Mouse (Mus musculus): ENCODE measurements around the gene Slc25a3. TPM values are rescaled to one million over a fixed set of nuclear protein-coding genes. Genes with fewer than 3 reads are reported as not detected.

Slc25a3 gene
- polyA plus RNA-seq, 1 experiment from 2014 or later: 344 TPM

- ATAC-seq: peak; percentile 99
- WGBS (ENCODE audit: insufficient replicate concordance): under 1% methylated on average over 74 of the region's 87 CpGs
- Histone ChIP-seq H3K4me2 (ENCODE audit: low read depth, low read length) (peak within 1 kb of the TSS; percentile 98), H3K9me3 (ENCODE audit: low read length) (no peaks in the 10 kb centered on the region), H3K36me3 (replicated peaks; ENCODE audit: insufficient read depth, low read length) (peaks cover 6% of the 10 kb centered on the region), H3K27ac (ENCODE audit: low read depth) (peak within 1 kb of the TSS; percentile 90), H3K9ac (replicated peaks) (peak within 1 kb of the TSS; percentile 94), H3K27me3 (ENCODE audit: insufficient read depth, low read length) (no peaks in the 10 kb centered on the region), H3K4me1 (ENCODE audit: insufficient read depth) (peaks cover 4% of the 10 kb centered on the region; the same call in 1 of the 2 replicates), H3K4me3 (ENCODE audit: low read depth, low read length) (peak within 1 kb of the TSS; percentile 98)
- TF ChIP-seq EP300 (IDR thresholded peaks at IDR 0.05; ENCODE audit: low read depth) (no peak), CTCF (IDR thresholded peaks at IDR 0.05; ENCODE audit: low read depth) (no peak)
- DNase-seq: peak; percentile 100
Measured at GRCm38 (mm10) chr10:91082550-91083392, 41.1 kb downstream of the Slc25a3 start, which contains the start of the genes Apaf1 and Ikbip. Gene Apaf1, minus strand, starts transcription at chr10:91082770. Gene Ikbip, plus strand, starts transcription at chr10:91082940.

GRCm38 (mm10) chr10:91081959-91082507, 41.8 kb downstream of the Slc25a3 start:
- H3K9ac ChIP-seq (replicated peaks): peak overlapping the region; percentile 94
- H3K9me3 ChIP-seq (ENCODE audit: low read length): no peaks in the 10 kb centered on the region
- ATAC-seq (peak; percentile 9), DNase-seq (no peak)
- peak overlapping the region; percentile 90 for H3K27ac ChIP-seq (ENCODE audit: low read depth)
- H3K36me3 ChIP-seq (replicated peaks; ENCODE audit: insufficient read depth, low read length): peaks cover 13% of the 10 kb centered on the region
- no peaks in the 10 kb centered on the region for H3K27me3 ChIP-seq (ENCODE audit: insufficient read depth, low read length)
- peak overlapping the region; percentile 88 for H3K4me2 ChIP-seq (ENCODE audit: low read depth, low read length)
- under 1% methylated on average over 27 of the region's 27 CpGs for WGBS (ENCODE audit: insufficient replicate concordance)
- TF ChIP-seq CTCF (IDR thresholded peaks at IDR 0.05; ENCODE audit: low read depth) (no peak), EP300 (IDR thresholded peaks at IDR 0.05; ENCODE audit: low read depth) (no peak)
- peak overlapping the region; percentile 98 for H3K4me3 ChIP-seq (ENCODE audit: low read depth, low read length)
- peaks cover 4% of the 10 kb centered on the region; the same call in 1 of the 2 replicates for H3K4me1 ChIP-seq (ENCODE audit: insufficient read depth)

- Histone ChIP-seq H3K27ac (ENCODE audit: low read depth) (no peak overlapping the region), H3K4me1 (ENCODE audit: insufficient read depth) (peaks cover 4% of the 10 kb centered on the region; the same call in 1 of the 2 replicates), H3K36me3 (replicated peaks; ENCODE audit: insufficient read depth, low read length) (peaks cover 27% of the 10 kb centered on the region), H3K9ac (replicated peaks) (no peak overlapping the region), H3K27me3 (ENCODE audit: insufficient read depth, low read length) (no peaks in the 10 kb centered on the region), H3K4me2 (ENCODE audit: low read depth, low read length) (peak overlapping the region; percentile 28), H3K9me3 (ENCODE audit: low read length) (no peaks in the 10 kb centered on the region), H3K4me3 (ENCODE audit: low read depth, low read length) (peak overlapping the region; percentile 3; the same call in 1 of the 2 replicates)
- DNase-seq: no peak
- ATAC-seq: no peak
- TF ChIP-seq EP300 (IDR thresholded peaks at IDR 0.05; ENCODE audit: low read depth) (no peak), CTCF (IDR thresholded peaks at IDR 0.05; ENCODE audit: low read depth) (no peak)
- WGBS (ENCODE audit: insufficient replicate concordance): 73% methylated on average over 5 of the region's 5 CpGs
Measured at GRCm38 (mm10) chr10:91080540-91080939, 43.3 kb downstream of the Slc25a3 start.

GRCm38 (mm10) chr10:91076667-91077066, 47.2 kb downstream of the Slc25a3 start:
- H3K4me1 ChIP-seq (ENCODE audit: insufficient read depth): no peaks in the 10 kb centered on the region
- DNase-seq (no peak), ATAC-seq (no peak)
- H3K9ac ChIP-seq (replicated peaks): no peak overlapping the region
- no peak overlapping the region for H3K4me3 ChIP-seq (ENCODE audit: low read depth, low read length)
- H3K4me2 ChIP-seq (ENCODE audit: low read depth, low read length): no peak overlapping the region
- no peaks in the 10 kb centered on the region for H3K9me3 ChIP-seq (ENCODE audit: low read length)
- TF ChIP-seq EP300 (IDR thresholded peaks at IDR 0.05; ENCODE audit: low read depth) (no peak), CTCF (IDR thresholded peaks at IDR 0.05; ENCODE audit: low read depth) (no peak)
- H3K27me3 ChIP-seq (ENCODE audit: insufficient read depth, low read length): no peaks in the 10 kb centered on the region
- 73% methylated on average over 2 of the region's 2 CpGs for WGBS (ENCODE audit: insufficient replicate concordance)
- no peak overlapping the region for H3K27ac ChIP-seq (ENCODE audit: low read depth)
- H3K36me3 ChIP-seq (replicated peaks; ENCODE audit: insufficient read depth, low read length): peaks cover 41% of the 10 kb centered on the region

- ATAC-seq (no peak), DNase-seq (no peak)
- H3K36me3 ChIP-seq (replicated peaks; ENCODE audit: insufficient read depth, low read length): peaks cover 46% of the 10 kb centered on the region
- H3K4me1 ChIP-seq (ENCODE audit: insufficient read depth): no peaks in the 10 kb centered on the region
- no peak overlapping the region for H3K27ac ChIP-seq (ENCODE audit: low read depth)
- no peak overlapping the region for H3K9ac ChIP-seq (replicated peaks)
- no peak overlapping the region for H3K4me3 ChIP-seq (ENCODE audit: low read depth, low read length)
- TF ChIP-seq EP300 (IDR thresholded peaks at IDR 0.05; ENCODE audit: low read depth) (no peak), CTCF (IDR thresholded peaks at IDR 0.05; ENCODE audit: low read depth) (no peak)
- no peaks in the 10 kb centered on the region for H3K27me3 ChIP-seq (ENCODE audit: insufficient read depth, low read length)
- no peak overlapping the region for H3K4me2 ChIP-seq (ENCODE audit: low read depth, low read length)
- 79% methylated on average over 3 of the region's 3 CpGs for WGBS (ENCODE audit: insufficient replicate concordance)
- H3K9me3 ChIP-seq (ENCODE audit: low read length): no peaks in the 10 kb centered on the region
Measured at GRCm38 (mm10) chr10:91073345-91073744, 50.5 kb downstream of the Slc25a3 start.

- Histone ChIP-seq H3K27me3 (ENCODE audit: insufficient read depth, low read length) (no peaks in the 10 kb centered on the region), H3K4me2 (ENCODE audit: low read depth, low read length) (no peak overlapping the region), H3K9ac (replicated peaks) (no peak overlapping the region), H3K9me3 (ENCODE audit: low read length) (no peaks in the 10 kb centered on the region), H3K4me1 (ENCODE audit: insufficient read depth) (no peaks in the 10 kb centered on the region), H3K27ac (ENCODE audit: low read depth) (no peak overlapping the region), H3K4me3 (ENCODE audit: low read depth, low read length) (no peak overlapping the region), H3K36me3 (replicated peaks; ENCODE audit: insufficient read depth, low read length) (peaks cover 40% of the 10 kb centered on the region)
- ATAC-seq: no peak
- 61% methylated on average over 1 of the region's 1 CpGs for WGBS (ENCODE audit: insufficient replicate concordance)
- no peak for DNase-seq
- TF ChIP-seq EP300 (IDR thresholded peaks at IDR 0.05; ENCODE audit: low read depth) (no peak), CTCF (IDR thresholded peaks at IDR 0.05; ENCODE audit: low read depth) (peak; percentile 46)
Measured at GRCm38 (mm10) chr10:91071768-91072167, 52.1 kb downstream of the Slc25a3 start.

Other genes starting within 250 kb of the Slc25a3 start
- 5.9 and 6.8 TPM in 2 replicates for gene Apaf1, start 41.3 kb downstream of the Slc25a3 start, polyA plus RNA-seq (2015; fragmentation: Nextera tagmentation; extraction: Ambion mirVana)
- gene Ikbip, start 41.1 kb downstream of the Slc25a3 start, polyA plus RNA-seq (2015; fragmentation: Nextera tagmentation; extraction: Ambion mirVana): 5.6 and 5.7 TPM in 2 replicates
- 64.1 and 69.0 TPM in 2 replicates for gene Tmpo, start 57.3 kb upstream of the Slc25a3 start, polyA plus RNA-seq (2015; fragmentation: Nextera tagmentation; extraction: Ambion mirVana)

All from liver, postnatal 0 days (tissue).